Mouse (Mus musculus) brain, adult 2 months (tissue): ENCODE results near the gene U2af1.

Source experiments
- DNase-seq: peaks from one replicate; pipeline ENCODE4 v3.0.0; 2011; ENCODE audit warnings: low read depth, low spot score

U2af1 gene

DNA sequence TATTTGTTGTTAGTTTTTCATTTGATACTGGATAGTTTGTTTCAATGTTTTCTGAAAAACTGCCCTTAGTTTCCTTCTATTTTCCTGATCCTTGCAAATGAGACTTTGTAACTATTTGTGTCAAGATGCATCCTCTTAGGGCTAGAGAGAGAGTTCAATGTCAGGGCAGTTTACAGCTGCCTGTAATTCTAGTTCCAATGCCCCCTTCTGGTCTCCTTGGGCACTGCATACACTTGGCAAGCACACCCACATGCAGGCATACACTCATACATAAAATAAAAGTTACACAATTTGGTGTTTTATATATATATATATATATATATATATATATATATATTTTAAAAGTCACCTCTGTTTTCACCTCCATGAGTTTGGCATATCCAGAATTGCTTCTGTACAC is 4.2 kb upstream of the U2af1 start:
- no peak for DNase-seq

DNA sequence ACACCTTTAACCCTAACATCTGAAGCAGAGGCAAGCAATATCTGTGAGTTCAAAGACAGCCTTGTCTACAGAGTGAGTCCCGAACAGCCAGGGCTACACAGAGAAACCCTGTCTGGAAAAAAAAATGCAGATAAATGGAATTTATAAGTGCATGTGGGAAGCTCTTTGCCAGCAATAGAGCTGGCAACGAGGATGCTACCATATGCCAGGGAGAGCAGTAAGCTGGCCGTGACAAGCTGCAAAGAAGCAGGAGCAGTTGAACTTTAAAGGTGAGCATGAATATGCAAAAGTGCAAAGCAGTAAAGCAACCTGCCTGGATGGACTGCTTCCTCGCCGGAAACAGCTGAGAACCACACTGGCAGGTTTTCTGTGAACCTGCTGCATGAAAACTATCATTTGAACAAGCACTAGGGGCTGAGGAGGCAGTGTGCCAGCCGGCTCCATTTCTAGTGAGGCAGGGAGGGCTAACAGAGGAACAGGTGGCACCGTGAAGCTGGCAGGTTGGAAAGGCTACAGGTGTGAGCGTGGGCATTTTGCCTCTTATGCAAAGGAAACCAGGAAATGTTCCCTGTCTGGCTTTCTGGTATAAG is 2.1 kb upstream of the U2af1 start:
- DNase-seq, result peak; percentile 93

DNA sequence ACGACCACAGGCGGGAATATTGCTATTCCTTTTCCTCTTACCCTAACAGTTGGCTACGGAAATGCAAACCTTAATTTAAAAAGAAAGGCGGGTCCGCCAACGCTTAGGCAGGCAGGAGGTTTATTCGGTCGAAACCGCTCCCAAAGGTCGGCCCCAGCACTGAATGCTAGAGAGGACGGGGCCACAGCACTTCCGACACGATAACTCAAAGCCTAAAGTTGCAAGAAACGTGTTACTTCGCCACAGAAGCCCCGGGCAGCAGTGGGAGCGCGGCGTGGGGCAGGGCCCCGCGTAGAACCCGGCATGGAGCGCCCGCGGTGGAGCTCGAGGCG is 590 bp downstream of the U2af1 start:
- no peak for DNase-seq

DNA sequence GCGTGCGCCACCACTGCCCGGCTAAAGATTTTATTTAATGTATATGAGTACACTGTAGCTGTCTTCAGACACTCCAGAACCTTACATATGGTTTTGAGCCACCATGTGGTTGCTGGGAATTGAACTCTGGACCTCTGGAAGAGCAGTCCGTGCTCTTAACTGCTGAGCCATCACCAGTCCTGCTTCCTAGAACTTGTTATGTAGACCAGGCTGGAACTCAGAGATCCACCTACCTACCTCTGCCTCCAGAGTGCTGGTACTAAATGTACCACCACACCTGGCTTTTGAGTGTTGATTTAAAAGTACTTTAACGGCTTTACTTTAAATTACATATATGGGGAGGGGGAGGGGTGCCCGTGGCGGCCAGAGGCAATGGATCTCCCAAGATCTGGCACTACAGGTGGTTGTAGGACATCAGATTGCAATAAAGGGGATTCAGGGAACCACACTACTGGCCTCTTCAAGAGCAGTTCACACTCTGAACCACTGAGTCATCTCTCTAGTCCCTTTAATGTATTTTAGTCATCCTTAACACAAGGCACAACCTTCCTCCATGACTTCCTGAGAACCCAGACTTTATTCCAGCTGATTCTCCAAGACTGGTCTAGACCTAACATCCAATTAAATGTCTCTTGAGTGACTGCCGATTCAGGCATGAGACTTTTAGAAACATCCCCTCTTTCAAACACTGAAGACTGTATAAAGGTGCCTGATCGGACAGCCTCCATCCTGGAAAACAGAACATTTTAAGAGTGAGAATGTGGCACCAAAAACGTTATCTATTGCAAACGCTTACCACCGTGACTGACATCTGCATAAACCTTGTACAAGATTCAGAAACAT is 1.3 kb downstream of the U2af1 start:
- no peak for DNase-seq

DNA sequence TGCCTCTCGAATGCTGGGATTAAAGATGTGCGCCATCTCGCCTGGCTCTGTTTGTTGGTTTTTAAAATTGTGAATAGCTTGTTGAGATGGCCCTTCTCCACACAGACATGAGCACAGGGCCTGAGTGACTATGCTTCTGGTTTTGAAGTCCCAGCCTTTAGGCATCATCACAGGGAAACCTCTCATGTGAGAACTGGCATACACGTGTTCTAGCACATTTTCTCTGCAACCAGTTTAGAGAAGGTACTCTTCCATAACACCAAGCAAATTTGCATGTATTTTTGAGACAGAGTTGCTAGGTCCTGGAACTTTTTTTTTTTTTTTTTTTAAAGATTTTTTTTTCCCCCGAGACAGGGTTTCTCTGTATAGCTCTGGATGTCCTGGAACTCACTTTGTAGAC is 2.0 kb downstream of the U2af1 start:
- no peak for DNase-seq

DNA sequence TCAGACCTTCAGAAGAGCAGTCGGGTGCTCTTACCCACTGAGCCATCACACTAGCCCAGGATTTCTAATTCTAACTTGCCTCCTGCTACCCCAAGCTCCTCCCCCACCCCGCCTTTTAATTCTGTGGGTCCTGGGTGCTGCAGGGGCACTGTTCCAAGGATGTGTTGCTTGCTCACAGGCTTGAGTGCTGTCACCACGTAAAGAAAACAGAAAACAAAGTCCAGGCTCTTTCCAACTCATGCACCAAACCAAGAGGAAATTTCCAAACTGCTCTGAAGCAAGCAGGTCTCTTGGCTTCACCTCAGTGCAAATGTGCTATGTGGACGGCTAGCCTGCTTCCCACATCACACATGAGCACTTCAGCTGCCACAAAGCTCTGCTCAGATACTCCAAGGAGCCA is 3.3 kb downstream of the U2af1 start:
- no peak for DNase-seq

DNA sequence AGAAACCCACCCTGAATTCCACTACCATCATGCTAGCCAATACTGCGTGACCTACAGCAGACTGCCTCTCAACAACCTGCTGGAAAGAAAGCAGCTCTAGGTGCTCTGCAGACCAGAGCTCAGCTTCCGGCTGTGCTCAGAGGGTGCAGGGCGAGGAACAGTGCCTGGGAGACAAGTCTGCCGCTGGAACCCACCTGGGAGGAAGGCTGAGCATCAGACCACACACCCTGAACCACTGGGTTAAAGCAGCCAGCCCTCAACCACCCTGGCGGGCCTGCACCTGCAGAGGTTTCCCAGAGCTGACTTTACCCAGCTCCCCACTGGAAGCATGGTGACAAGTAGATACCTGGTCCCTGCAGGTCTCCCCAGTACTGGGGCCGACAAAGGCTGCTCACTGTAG is 5.4 kb downstream of the U2af1 start:
- no peak for DNase-seq

DNA sequence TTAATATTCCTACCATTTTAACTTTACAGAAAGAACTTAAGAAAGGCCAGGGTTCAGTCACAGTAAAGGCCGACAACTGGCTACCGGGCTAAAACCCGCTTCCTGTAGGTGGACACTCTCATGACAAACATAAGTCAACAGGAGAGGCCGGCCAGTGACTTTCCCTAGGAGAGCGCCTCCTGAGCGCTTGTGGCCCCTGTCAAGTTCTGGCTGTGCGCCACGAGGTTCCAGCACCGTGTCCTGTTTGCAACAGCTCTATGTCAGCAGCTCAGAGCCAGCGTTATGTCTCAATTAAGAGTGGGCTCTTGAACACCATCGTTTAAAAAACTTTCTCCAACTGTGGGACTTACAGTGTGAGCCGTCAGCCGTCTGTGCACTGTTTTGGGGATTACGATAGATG is 6.5 kb downstream of the U2af1 start:
- no peak for DNase-seq

DNA sequence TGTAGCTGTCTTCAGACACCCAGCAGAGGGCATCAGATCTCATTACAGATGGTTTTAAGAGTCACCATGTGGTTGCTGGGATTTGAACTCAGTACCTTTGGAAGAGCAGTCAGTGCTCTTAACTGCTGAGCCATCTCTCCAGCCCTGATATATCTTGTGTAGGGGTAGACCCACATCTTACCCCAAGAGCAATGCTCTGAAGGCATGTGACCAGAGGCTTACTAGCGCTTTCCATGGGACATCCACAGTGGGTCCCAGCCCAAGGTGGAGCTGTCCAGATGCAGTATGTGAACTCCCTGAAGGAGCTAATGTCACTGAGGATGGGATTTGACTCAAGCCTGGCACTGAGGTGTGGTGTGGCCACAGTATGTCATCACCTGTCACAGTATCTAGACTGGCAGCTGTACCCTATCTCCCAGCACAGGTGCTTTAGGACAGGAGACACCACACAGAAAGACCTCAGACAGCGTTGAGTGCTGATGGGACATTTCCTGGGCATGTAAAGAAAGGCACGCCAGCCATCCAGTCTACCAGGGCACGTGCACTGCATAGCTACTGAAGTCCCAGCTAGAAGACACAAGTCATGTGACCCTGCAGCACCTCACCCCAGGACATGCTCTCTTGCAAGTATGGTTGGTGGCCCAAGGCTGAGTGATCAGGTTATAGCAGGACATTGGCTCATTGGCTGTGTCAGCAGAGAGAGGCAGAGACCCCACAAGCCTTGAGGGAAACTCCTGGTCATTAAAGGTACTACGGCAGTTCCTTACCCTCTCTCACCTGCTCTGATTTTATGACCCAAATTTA is 12.3 kb downstream of the U2af1 start:
- DNase-seq, result no peak

DNA sequence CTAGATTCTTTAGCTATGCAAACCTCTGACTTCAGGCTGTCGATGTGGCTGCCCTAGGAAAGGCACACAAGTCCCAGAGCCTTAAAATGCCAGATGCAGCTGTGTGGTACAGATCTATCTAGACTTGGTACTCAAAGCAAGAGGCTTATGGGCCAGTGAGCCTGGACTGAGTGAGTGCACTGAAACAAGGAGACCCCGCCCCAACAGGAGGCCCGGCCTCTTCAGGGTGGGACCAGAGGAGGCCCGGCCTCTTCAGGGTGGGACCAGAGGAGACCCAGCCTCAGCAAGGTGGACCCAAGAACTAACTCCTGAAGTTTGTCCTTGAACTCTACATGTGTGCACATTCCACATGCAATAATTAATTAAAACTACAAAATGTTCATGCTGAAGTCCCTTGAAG is 15.8 kb downstream of the U2af1 start:
- DNase-seq, result no peak

DNA sequence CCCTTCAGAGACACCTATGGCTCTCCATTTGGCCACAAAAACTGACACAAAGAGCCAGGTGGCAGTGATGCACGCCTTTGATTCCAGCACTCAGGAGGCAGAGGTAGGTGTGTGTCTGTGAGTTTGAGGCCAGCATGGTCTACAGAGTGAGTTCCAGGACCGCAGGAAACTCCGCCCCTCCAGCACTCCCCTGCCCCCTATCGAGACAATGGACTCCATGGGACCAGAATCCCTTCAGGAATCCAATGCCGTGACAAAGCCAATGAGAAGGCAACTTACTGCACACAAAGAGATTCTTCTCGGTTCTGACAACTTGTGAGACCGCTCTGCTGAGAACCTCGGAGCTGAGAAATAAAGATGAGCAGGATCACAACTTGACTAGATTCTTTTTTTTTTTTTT is 16.4 kb downstream of the U2af1 start:
- DNase-seq, result no peak

DNA sequence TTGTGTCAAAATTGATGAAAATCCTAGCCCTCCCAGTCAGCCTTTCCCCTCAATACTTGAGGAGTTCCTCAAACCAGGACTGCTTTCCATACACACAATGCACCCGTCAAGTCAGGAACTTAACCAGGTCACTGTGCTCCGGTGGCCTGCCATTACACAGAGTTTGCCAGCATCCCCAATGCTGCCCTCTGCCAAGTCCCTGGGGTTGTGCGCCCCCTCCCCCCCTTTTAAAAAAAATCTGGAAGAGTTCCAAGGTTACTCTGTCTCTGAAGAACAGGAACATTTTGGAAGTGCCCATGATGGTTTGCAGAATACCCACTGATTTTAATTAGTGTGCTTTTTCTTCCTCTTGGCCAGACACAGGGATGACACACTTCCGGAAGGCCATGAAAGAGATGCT is 19.0 kb downstream of the U2af1 start:
- no peak for DNase-seq

DNA sequence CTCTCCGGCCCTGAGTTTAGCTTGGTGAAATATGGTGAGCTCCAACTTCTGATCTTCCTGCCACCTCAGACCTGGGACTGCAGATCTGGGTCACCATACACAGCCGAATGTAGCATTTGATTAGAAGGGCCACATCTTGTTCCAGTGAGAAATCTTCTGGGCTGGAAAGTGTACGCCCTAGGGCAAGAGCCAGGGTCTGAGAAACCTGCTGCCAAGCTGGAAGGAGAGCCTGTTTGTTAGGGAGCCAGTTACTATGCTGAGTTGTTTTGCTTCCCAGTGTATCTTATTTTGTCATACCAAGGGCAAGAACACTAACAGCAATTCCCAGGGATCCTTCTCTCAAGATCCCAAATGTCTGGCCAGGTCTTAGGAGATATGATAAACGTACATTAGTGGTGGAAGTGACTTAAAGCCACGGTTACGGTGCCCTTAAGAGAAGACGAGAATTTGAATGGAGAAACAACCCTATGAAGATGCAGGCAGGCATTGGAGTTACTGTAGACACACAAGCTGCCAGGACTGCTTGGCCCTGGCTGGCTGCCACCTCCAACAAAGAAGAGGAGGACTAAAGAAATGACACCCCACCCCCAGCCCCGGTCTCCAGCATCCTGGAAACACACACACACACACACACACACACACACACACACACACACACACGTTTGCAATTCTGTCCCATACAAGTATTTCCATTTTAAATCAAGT is 20.7 kb downstream of the U2af1 start:
- peak; percentile 60 for DNase-seq

DNA sequence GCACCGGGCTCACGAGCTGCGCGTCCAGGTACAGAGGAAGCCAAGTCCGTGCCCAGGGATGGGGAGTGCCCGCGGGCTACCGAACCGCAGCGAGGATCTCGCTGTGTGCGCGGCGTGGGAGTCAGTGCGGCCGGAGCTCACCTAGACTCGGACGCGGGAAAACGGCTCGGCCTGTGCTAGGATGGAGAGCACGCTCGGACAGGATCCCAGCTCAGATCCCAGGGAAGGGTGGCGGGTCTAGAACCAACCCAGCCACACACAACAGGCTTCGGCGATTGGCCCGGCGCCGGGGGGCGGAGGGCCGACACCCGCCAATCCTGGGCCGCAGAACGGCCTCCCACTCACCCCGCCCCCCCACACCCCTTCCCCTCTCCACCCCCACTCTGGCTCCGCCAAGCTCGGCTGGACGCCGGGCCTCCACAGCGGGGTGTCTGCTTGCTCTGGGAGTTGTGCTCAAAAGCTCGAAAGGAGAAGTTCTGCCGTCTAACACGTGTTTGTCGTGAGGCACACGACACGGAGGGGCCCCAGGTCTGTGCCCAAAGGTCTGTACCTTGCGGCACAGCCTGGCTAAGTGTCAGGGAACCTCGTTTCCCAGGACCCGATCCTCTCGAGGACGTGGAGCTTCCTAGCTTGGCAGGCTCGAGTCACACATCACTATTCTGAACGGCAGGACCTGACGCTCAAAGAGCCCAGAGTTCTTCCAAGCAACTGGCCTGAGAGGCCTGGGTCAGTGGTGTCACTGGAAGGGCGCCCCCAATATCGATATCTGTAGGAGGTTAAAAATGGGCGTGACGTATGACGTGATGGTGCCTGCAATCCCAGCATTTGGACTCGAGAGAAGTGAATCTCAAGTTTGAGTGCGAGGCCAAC is 21.5 kb downstream of the U2af1 start, which contains the start of gene Cbs:
Gene Cbs, minus strand, starts transcription at position 297 of the 870 bp plus-strand sequence.
- DNase-seq, result peak; percentile 54

DNA sequence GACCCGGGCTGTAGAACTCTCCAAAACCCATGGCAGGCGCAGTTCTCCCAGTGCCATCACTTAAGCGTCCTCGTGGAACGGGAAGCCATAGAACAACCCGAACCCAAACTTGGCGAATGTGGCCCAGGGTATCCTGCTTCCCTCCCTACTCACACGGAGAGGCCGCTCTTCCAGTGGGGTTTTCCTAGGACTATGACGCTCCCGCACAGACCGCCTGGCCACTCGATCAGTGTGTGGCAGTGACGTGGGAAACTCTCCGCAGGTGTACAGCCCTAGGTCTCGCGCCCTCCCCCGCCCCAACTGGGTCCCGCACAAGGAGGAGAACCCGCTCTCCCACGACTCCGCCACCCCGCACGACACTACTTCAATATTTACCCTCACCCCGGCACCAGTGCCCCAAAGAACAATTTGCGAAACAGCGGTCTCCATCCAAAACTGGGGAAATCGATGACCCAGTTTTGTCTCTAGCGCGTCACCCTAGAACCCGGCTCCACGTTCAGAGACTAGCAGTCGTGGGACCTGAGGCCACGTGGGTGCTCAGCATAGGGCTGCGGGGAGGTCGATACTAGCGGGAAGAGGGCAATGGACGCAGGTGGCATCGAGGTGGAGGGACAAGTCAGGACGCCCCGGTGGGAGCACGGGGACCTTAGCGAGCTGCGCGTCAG is 22.3 kb downstream of the U2af1 start:
- no peak for DNase-seq

DNA sequence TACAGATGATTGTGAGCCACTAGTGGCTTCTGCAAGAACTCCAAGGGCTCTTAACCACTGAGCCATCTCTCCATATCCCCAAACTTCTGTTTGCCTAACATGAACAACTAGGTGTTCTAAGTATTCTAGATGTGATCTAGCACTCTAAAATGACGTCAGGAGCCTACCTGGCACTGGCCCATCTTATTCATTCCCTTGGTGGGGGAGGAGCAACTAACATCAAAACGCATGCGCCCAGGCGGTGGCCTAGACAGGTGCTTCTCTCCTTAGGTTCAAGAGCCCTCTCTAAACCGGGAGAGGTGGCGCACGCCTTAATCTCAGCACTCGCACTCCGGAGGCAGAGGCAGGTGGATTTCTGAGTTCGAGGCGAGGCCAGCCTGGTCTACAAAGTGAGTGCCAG is 22.9 kb downstream of the U2af1 start:
- DNase-seq, result no peak

DNA sequence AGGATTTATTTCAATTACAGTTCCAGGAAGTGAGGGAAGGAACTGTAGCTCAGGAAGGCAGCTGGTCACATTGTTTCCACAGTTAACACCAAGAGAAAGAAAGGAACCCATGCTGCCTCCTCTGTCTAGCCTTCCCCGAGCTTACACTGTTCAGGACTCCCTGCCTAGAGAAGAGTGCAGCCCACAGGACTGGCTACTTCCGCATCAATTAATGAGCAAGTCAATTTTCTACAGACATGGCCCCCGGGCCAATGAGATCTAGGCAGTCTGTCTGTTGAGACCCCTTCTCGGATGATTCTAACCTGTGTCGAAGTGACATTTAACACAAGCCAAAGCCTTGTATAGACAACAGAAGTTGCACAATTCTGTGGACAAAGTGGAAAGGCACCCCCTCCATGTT is 23.8 kb downstream of the U2af1 start:
- DNase-seq, result no peak

DNA sequence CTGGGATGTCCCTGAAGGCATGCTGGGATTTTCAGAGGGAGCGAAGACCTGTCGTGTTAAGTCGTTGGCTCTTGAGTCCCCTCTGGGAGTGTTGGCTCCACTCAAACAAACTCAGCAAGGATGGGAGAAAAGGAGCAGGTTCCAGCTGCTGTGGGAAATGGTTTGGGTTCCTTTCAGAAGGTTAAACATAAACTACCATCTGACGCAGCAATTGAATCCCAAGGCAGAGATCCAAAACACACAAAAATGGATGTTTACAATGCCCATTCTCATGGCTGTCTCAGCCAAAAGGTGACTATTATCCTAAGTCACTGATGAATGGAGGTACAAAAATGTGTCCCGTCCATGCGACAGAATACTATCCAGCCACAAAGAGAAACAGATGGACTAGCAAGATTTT is 25.7 kb downstream of the U2af1 start:
- DNase-seq, result no peak

DNA sequence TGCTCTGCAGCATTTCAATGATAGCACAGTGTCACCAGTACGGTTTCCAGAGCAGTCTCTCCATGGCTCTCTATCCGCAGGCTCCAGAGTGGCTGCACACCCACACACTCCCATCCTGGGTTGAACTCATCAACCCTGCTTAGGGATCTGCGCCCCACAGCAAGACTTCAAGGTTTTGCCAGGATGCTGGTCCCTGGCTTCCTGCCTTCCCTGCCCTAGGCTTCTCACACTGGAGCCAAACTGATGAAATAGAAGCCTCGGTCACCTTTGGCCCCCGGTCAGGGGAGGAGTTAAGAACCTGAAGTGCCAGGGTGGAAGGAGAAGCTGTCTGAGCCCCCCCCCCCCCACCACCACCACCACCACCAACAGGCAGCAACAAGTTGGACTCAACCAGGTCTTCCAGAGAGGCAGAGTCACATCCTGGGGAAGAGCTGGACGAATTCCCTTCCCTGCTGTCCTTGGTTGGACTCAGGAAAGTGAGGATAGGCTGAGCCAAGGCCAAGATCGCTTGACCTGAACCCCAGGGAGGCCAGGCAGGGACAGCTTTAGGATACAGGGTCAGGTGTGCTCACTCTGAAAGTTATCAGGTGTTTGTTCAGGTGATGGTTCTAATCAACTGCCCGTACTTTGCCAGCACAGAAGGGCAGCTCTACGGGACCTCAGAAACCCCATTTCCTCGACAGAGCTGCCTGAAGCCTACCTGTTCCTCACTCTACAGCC is 27.5 kb downstream of the U2af1 start:
- DNase-seq, result peak; percentile 10

DNA sequence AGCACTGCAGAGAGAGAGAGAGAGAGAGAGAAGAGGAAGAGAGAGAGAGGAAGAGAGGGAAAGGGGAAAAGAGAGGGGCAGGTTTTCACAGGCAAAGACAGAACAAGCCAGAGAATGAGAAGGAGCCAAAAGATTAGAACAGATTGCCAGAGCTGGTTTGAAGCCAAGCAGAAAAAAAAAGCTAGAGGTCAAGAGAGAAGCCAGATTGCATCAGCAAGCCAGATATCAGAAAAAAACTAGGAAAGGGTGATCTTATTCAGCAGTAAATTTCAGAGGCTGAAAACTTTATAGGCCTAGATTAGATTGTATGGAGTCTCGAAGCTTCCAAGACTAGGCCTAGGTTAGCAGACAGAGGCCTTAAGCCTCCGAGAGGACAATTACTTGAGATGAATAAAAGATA is 30.7 kb downstream of the U2af1 start:
- DNase-seq, result no peak
